Mouse (Mus musculus) ES-Bruce4 (cell line): Measurements from ENCODE around the gene Tmem189.

Source experiments
- CTCF ChIP-seq: IDR thresholded peaks from one replicate; pipeline ENCODE4 v1.8.1; 2011; ENCODE audit warnings: low read depth, low read length
- EP300 ChIP-seq: IDR thresholded peaks from 2 replicates; pipeline ENCODE4 v1.6.1; 2011; ENCODE audit warnings: low read depth, low read length; ENCODE audit not compliant: insufficient read depth
- POLR2A ChIP-seq: IDR thresholded peaks from one replicate; pipeline ENCODE4 v1.8.1; 2011; ENCODE audit warnings: low read length; ENCODE audit not compliant: insufficient read depth

DNA sequence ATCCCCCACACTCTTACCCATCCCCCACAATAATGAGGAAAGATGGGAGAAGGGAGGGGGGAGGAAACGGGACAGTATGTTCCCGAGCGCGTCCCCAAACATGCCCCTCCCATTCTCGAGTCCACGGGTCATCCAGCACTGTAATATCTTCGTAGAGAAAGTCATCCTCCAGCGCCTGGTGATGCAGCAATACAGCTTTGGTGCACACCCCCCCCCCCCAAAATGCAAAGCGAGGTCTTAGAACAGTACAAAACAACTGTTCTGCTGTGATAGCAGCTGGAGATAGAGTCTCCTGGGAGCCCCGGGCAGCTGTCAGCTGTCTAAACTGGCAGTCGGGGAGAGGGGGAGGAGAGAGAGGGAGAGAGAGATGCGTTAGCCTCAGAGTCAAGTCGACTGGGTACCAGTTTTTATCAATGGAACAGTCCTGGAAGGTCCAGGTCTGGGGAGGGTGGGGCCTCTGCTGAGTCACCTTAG, 17.4 kb downstream of the Tmem189 start:
- TF ChIP-seq CTCF, result no peak
- no peak for TF ChIP-seq POLR2A
- TF ChIP-seq EP300, result no peak
